Mouse (Mus musculus): ENCODE measurements around the gene Pold3. TPM values are rescaled to one million over a fixed set of nuclear protein-coding genes. Genes with fewer than 3 reads are reported as not detected.
"Not testable (repeated sequence)": the region's sequence is repeated elsewhere in the genome, so short reads cannot be mapped to it uniquely, and the experiment has no call there.

Pold3 gene
- polyA plus RNA-seq, 1 experiment from 2014 or later: 78.4 TPM

GRCm38 (mm10) chr7:100108341-100108740 is 13.0 kb downstream of the Pold3 start:
- WGBS: 80% methylated on average over 3 of the region's 3 CpGs
- Histone ChIP-seq H3K9ac (replicated peaks) (no peak overlapping the region), H3K27ac (replicated peaks) (no peak overlapping the region), H3K4me3 (no peak overlapping the region), H3K4me2 (replicated peaks) (no peak overlapping the region), H3K36me3 (peaks cover 65% of the 10 kb centered on the region), H3K9me3 (no peaks in the 10 kb centered on the region), H3K4me1 (no peaks in the 10 kb centered on the region), H3K27me3 (no peaks in the 10 kb centered on the region)
- no peak for ATAC-seq (ENCODE audit: low FRiP score, low read depth)

DNA sequence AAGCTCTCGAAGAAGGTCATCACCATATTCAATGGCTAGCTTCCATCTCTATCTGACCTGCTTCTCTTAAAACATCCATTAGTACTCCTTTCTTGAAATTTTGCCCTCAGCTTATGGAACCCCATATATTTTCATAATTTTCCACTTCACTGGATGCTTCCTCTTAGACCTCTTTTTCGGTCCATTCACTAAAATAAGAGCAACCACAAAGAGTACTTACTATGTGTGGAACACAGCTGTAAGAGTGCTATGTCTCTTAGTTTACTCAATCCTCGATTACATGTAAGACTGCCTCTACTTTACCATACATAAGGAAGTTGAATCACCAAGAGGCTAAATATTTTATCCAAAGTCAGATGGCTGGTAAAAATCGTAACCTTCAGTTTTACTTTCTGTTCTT is 16.7 kb downstream of the Pold3 start:
- Histone ChIP-seq H3K4me2 (replicated peaks) (no peak overlapping the region), H3K27ac (replicated peaks) (no peak overlapping the region), H3K4me3 (no peak overlapping the region), H3K9ac (replicated peaks) (no peak overlapping the region), H3K27me3 (no peaks in the 10 kb centered on the region), H3K4me1 (no peaks in the 10 kb centered on the region), H3K36me3 (peaks cover 79% of the 10 kb centered on the region), H3K9me3 (no peaks in the 10 kb centered on the region)
- 94% methylated on average over 4 of the region's 4 CpGs for WGBS
- no peak for ATAC-seq (ENCODE audit: low FRiP score, low read depth)

GRCm38 (mm10) chr7:100100031-100100595 is 21.3 kb downstream of the Pold3 start:
- no peak for ATAC-seq (ENCODE audit: low FRiP score, low read depth)
- Histone ChIP-seq H3K4me3 (no peak overlapping the region), H3K27ac (replicated peaks) (no peak overlapping the region), H3K4me2 (replicated peaks) (no peak overlapping the region), H3K36me3 (peaks cover 78% of the 10 kb centered on the region), H3K27me3 (no peaks in the 10 kb centered on the region), H3K9me3 (no peaks in the 10 kb centered on the region), H3K9ac (replicated peaks) (no peak overlapping the region), H3K4me1 (no peaks in the 10 kb centered on the region)
- 91% methylated on average over 5 of the region's 5 CpGs for WGBS

GRCm38 (mm10) chr7:100086891-100087290 is 34.5 kb downstream of the Pold3 start:
- Histone ChIP-seq H3K4me2 (replicated peaks) (no peak overlapping the region), H3K9ac (replicated peaks) (no peak overlapping the region), H3K27ac (replicated peaks) (no peak overlapping the region), H3K27me3 (no peaks in the 10 kb centered on the region), H3K4me1 (no peaks in the 10 kb centered on the region), H3K9me3 (no peaks in the 10 kb centered on the region), H3K4me3 (no peak overlapping the region), H3K36me3 (peaks cover 90% of the 10 kb centered on the region)
- WGBS: 91% methylated on average over 5 of the region's 5 CpGs
- ATAC-seq (ENCODE audit: low FRiP score, low read depth): no peak

- Histone ChIP-seq H3K27me3 (no peaks in the 10 kb centered on the region), H3K36me3 (peaks cover 93% of the 10 kb centered on the region), H3K27ac (replicated peaks) (no peak overlapping the region), H3K9me3 (no peaks in the 10 kb centered on the region), H3K4me2 (replicated peaks) (no peak overlapping the region), H3K4me3 (no peak overlapping the region), H3K4me1 (no peaks in the 10 kb centered on the region), H3K9ac (replicated peaks) (no peak overlapping the region)
- no peak for ATAC-seq (ENCODE audit: low FRiP score, low read depth)
- 27% methylated on average over 8 of the region's 8 CpGs for WGBS
Observed at GRCm38 (mm10) chr7:100086159-100086755, 35.1 kb downstream of the Pold3 start.

DNA sequence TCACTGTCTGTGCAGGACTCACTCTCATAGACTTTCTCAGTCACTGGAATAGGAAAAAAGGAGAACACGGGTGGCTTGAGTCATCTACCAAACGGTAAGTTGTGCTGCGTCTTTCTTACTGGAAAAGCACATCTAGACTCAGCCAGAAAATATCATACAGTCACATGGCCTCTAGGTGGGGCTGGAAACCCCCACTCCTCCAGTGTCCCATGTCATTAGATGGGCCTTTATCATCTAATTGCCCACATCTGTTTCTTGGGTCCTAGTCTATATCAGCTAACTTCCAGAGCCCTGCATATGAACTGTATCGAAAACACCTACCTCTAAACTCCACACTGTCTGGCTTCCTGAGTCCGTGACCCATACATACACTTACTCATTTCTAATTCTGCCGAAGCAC is 37.6 kb downstream of the Pold3 start:
- no peak for ATAC-seq (ENCODE audit: low FRiP score, low read depth)
- no peaks in the 10 kb centered on the region for H3K27me3 ChIP-seq
- H3K4me1 ChIP-seq: no peaks in the 10 kb centered on the region
- H3K27ac ChIP-seq (replicated peaks): no peak overlapping the region
- H3K4me3 ChIP-seq: no peak overlapping the region
- WGBS: 87% methylated on average over 6 of the region's 6 CpGs
- no peak overlapping the region for H3K4me2 ChIP-seq (replicated peaks)
- no peaks in the 10 kb centered on the region for H3K9me3 ChIP-seq
- peaks cover 79% of the 10 kb centered on the region for H3K36me3 ChIP-seq
- no peak overlapping the region for H3K9ac ChIP-seq (replicated peaks)

DNA sequence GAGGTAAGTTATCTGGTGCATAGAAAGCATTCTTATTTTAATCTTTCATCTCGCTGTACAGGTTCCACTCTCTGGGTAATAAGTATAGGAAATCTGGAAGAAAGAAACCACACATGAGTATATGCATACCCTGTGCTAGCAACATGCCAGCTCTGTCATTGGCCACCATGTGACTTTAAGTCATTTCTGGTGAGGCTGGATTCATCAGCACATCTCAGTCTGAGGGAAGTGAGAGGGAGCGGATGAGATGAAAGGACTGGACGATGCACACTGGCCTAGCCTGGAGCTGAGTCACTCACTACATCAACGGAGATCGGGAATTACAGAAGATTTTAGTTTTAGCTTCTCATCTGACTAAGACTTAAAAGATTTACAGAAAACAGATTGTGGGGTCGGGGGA is 38.5 kb downstream of the Pold3 start:
- Histone ChIP-seq H3K4me2 (replicated peaks) (no peak overlapping the region), H3K9ac (replicated peaks) (no peak overlapping the region), H3K27ac (replicated peaks) (no peak overlapping the region), H3K4me1 (no peaks in the 10 kb centered on the region), H3K36me3 (peaks cover 73% of the 10 kb centered on the region), H3K9me3 (no peaks in the 10 kb centered on the region), H3K4me3 (no peak overlapping the region), H3K27me3 (no peaks in the 10 kb centered on the region)
- WGBS: 94% methylated on average over 6 of the region's 6 CpGs
- ATAC-seq (ENCODE audit: low FRiP score, low read depth): no peak

- WGBS: 67% methylated on average over 12 of the region's 12 CpGs
- peaks cover 57% of the 10 kb centered on the region for H3K36me3 ChIP-seq
Observed at GRCm38 (mm10) chr7:100080087-100080781, 41.1 kb downstream of the Pold3 start.

GRCm38 (mm10) chr7:100077071-100077470 is 44.3 kb downstream of the Pold3 start:
- no peak for ATAC-seq (ENCODE audit: low FRiP score, low read depth)
- Histone ChIP-seq H3K9ac (replicated peaks) (no peak overlapping the region), H3K9me3 (no peaks in the 10 kb centered on the region)

More at GRCm38 (mm10) chr7:100080087-100080781, 41.1 kb downstream of the Pold3 start:
- no peak for ATAC-seq (ENCODE audit: low FRiP score, low read depth)
- Histone ChIP-seq H3K4me2 (replicated peaks) (no peak overlapping the region), H3K4me3 (no peak overlapping the region), H3K27ac (replicated peaks) (no peak overlapping the region), H3K9me3 (no peaks in the 10 kb centered on the region), H3K27me3 (no peaks in the 10 kb centered on the region), H3K4me1 (no peaks in the 10 kb centered on the region), H3K9ac (replicated peaks) (no peak overlapping the region)

GRCm38 (mm10) chr7:100076296-100076695 is 45.1 kb downstream of the Pold3 start:
- Histone ChIP-seq H3K4me3 (no peak overlapping the region), H3K36me3 (peaks cover 20% of the 10 kb centered on the region), H3K9ac (replicated peaks) (no peak overlapping the region), H3K4me1 (no peaks in the 10 kb centered on the region), H3K27ac (replicated peaks) (no peak overlapping the region), H3K9me3 (no peaks in the 10 kb centered on the region), H3K4me2 (replicated peaks) (no peak overlapping the region), H3K27me3 (no peaks in the 10 kb centered on the region)
- WGBS: 85% methylated on average over 5 of the region's 5 CpGs
- ATAC-seq (ENCODE audit: low FRiP score, low read depth): no peak

More at GRCm38 (mm10) chr7:100077071-100077470, 44.3 kb downstream of the Pold3 start:
- Histone ChIP-seq H3K4me2 (replicated peaks) (no peak overlapping the region), H3K4me3 (no peak overlapping the region), H3K36me3 (peaks cover 26% of the 10 kb centered on the region), H3K27me3 (no peaks in the 10 kb centered on the region), H3K4me1 (no peaks in the 10 kb centered on the region), H3K27ac (replicated peaks) (no peak overlapping the region)
- WGBS: 90% methylated on average over 4 of the region's 4 CpGs

DNA sequence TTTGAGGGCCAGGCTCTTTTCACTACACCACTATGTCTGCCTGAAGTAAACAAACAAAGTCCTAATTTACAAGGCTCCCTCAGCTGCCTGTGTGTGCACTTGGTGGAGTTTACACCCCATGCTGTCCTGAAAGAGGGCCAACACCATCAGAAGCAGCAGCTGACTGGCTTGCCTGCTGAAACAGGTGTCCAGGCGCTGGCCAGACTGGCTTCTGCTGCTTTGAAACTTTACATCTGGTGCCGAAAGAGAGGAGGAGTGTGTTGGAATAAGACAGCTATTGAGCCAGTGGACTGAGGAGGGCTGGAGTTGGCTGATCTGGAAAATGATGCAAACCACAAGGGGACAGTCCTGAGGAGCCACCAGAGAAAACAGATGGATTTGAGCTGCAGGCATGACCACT is 47.4 kb downstream of the Pold3 start:
- H3K9me3 ChIP-seq: no peaks in the 10 kb centered on the region
- no peaks in the 10 kb centered on the region for H3K27me3 ChIP-seq
- no peak overlapping the region for H3K27ac ChIP-seq (replicated peaks)
- WGBS: 90% methylated on average over 2 of the region's 2 CpGs
- H3K4me3 ChIP-seq: no peak overlapping the region
- no peaks in the 10 kb centered on the region for H3K4me1 ChIP-seq
- H3K4me2 ChIP-seq (replicated peaks): no peak overlapping the region
- no peak for ATAC-seq (ENCODE audit: low FRiP score, low read depth)
- peaks cover 11% of the 10 kb centered on the region; the same call in 1 of the 2 replicates for H3K36me3 ChIP-seq
- H3K9ac ChIP-seq (replicated peaks): no peak overlapping the region

- H3K27ac ChIP-seq (replicated peaks); H3K27me3 ChIP-seq; H3K4me2 ChIP-seq (replicated peaks); H3K4me1 ChIP-seq; ATAC-seq (ENCODE audit: low FRiP score, low read depth); H3K4me3 ChIP-seq; H3K9me3 ChIP-seq; H3K9ac ChIP-seq (replicated peaks); H3K36me3 ChIP-seq: not testable (repeated sequence)
- WGBS: 90% methylated on average over 2 of the region's 2 CpGs
Observed at GRCm38 (mm10) chr7:100052991-100053390, 68.4 kb downstream of the Pold3 start.
